Mouse (Mus musculus): ENCODE results near the gene Sec31a. TPM values are rescaled to one million over a fixed set of nuclear protein-coding genes. Genes with fewer than 3 reads are reported as not detected.

Sec31a gene
- total and polyA plus RNA-seq, 3 experiments, result 101 to 201 (median 111) TPM

DNA sequence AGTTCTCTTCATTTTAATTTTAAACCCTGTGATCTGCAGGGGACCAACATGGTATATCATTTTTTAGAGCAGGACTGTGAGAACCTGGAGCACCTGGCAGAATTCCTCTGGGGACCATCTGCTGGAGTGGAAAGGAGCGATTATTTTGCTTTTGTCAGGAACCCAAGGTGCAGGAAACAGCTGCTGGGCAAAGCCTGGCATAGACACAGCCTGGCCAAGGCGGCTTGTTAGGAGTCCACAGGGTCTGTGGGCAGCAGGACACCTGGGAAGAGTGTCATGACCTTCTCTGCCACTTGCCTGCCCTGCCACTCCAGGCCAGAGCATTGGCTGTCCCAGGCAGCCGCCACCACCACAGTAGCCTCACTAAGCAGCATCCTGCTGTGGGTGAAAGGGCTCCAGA, 100.4 kb downstream of the Sec31a start:
- no peak for TF ChIP-seq EP300 (IDR thresholded peaks at IDR 0.05; ENCODE audit: insufficient read depth, low read depth, low read length)
- TF ChIP-seq POLR2A (IDR thresholded peaks at IDR 0.05; ENCODE audit: insufficient read depth, low read depth, low read length), result no peak
- TF ChIP-seq CTCF (IDR thresholded peaks at IDR 0.05), result no peak
- 56% methylated on average over 3 of the region's 3 CpGs for WGBS
- no peak overlapping the region for H3K4me3 ChIP-seq
- DNase-seq, result no peak
- no peaks in the 10 kb centered on the region for H3K79me2 ChIP-seq (replicated peaks; ENCODE audit: control insufficient read depth, insufficient read depth, low read length)
- H3K4me1 ChIP-seq (ENCODE audit: control insufficient read depth, insufficient read depth, low read length), result no peaks in the 10 kb centered on the region
- no peaks in the 10 kb centered on the region for H3K36me3 ChIP-seq (ENCODE audit: control insufficient read depth, insufficient read depth, low read length)
- H3K27me3 ChIP-seq (ENCODE audit: control insufficient read depth, insufficient read depth, low read length), result no peaks in the 10 kb centered on the region
- no peak overlapping the region for H3K9ac ChIP-seq (ENCODE audit: low read depth, low read length)
- no peak overlapping the region for H3K27ac ChIP-seq
- intact Hi-C loops (cut with DNase I), result no loop called here

DNA sequence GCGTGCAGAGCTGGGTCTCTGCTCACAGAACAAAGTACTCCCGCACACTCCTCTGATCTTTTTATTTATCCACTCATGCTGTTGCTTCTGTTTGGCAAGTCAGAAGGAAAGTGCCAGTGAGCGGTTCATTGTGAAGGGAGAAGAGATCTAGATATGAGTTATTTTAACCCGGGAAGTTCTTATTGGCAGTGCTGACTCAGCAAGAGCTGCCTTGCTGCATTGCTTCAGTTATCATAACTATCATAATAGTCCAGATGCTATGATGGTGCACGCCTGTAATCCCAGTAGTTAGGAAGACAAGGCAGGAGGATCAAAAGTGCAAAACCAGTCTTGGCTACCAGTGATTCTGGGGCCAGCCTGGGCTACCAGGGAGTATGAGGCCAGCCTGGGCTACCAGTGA, 103.6 kb downstream of the Sec31a start:
- H3K27me3 ChIP-seq (ENCODE audit: control insufficient read depth, insufficient read depth, low read length), result no peaks in the 10 kb centered on the region
- intact Hi-C loops (cut with DNase I), result no loop called here
- no peaks in the 10 kb centered on the region for H3K4me1 ChIP-seq (ENCODE audit: control insufficient read depth, insufficient read depth, low read length)
- no peak overlapping the region for H3K27ac ChIP-seq
- no peak overlapping the region for H3K4me3 ChIP-seq
- WGBS, result 78% methylated on average over 5 of the region's 5 CpGs
- no peak for DNase-seq
- no peaks in the 10 kb centered on the region for H3K79me2 ChIP-seq (replicated peaks; ENCODE audit: control insufficient read depth, insufficient read depth, low read length)
- TF ChIP-seq POLR2A (IDR thresholded peaks at IDR 0.05; ENCODE audit: insufficient read depth, low read depth, low read length), result no peak
- TF ChIP-seq CTCF (IDR thresholded peaks at IDR 0.05), result no peak
- no peak for TF ChIP-seq EP300 (IDR thresholded peaks at IDR 0.05; ENCODE audit: insufficient read depth, low read depth, low read length)
- no peak overlapping the region for H3K9ac ChIP-seq (ENCODE audit: low read depth, low read length)
- H3K36me3 ChIP-seq (ENCODE audit: control insufficient read depth, insufficient read depth, low read length), result no peaks in the 10 kb centered on the region

Other genes with a start within 250 kb of the Sec31a start
- 1 to 10 TPM; 7.2 to 8.3 TPM for gene Lin54, start 84.4 kb upstream of the Sec31a start, total RNA-seq (2021)
- 3.1 and 3.4 TPM in 2 replicates for gene Lin54, start 84.4 kb upstream of the Sec31a start, polyA plus RNA-seq (2012; rRNA removed)
- gene Cops4, start 102.1 kb upstream of the Sec31a start, total RNA-seq (2021), result 10 to 100 TPM; 84.8 to 86.2 TPM
- 37.9 and 57.3 TPM in 2 replicates for gene Cops4, start 102.1 kb upstream of the Sec31a start, polyA plus RNA-seq (2012; rRNA removed)
- 1 to 10 TPM; 1.5 to 3.1 TPM for gene Plac8, start 156.0 kb upstream of the Sec31a start, total RNA-seq (2021)
- gene Plac8, start 156.0 kb upstream of the Sec31a start, polyA plus RNA-seq (2012; rRNA removed), result 3.7 and 8.0 TPM in 2 replicates

All from heart, adult 2 months (tissue).